ENCODE assay signal across 24 mouse cellular contexts in the genomic region with DNA sequence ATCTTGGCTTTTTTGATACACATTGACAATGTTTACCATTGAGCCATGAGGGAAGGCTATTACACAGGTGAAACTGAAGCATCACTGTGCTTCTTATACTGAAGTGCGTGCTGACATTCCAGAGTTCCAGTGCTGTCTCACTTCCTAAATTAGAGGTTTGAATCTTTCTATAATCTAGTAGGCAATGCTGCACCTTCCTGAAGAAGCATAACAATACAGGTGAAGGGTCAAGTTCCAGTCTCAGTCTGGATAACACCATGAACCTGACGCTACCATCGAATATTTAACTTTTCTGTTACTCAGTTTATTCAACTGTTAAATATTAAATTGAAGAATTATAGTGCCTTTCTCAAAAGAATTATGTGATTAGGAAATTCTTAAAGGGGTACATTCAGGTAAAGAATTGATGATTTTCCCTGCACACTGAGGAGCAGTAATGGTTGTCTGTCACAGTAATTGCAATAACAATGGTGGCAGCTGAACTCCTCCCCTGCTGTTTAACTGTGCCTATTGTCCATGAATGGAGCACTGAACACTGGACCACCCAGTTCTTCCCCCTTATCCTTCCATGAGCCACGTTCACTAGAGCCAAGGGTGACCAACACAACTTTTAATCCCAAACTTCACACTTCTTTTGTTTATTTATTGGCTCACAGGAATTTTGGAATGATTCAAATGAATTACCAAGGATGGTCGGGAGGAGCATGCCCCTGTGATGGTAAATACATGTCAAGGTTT.
DNase-seq lines count a peak whose midpoint lies in the region; TF ChIP-seq lines count a peak whose summit lies in the region.
"Had no signal": no experiment of that assay in that cellular context is flagged by ENCODE, and none has a peak within 500 bp of the region (broad histone marks: within the 10 kb centered on the region; RNA-seq: fewer than 3 reads in every experiment).

No protein-coding gene starts in this region.

- peak; percentile 12 for DNase-seq in kidney, adult 9 months
- no peak for DNase-seq in kidney, postnatal 10 days
- DNase-seq in R1 (ENCODE audit: low read depth, low spot score) = peak; percentile 91
- DNase-seq in mesoderm, embryonic 11.5 days (ENCODE audit: low read depth, low spot score) = peak; percentile 56
- DNase-seq in heart, postnatal 14 days = no peak
- no peak for DNase-seq in thymus, postnatal 25 days
- DNase-seq: adrenal gland, postnatal 14 days; cerebellum, adult 8-10 months; gastrocnemius, adult 2 months; heart, postnatal 4 days; kidney, adult 18-20 months; kidney, postnatal 14 days; left cerebral cortex, postnatal 4 days; lung, postnatal 36 days; thymus, adult 18-20 months; thymus, postnatal 4 days had no signal

- H3K36me3 ChIP-seq in ES-Bruce4 (ENCODE audit: control insufficient read depth, insufficient read depth, low read length, poor library complexity, severe bottlenecking) = no peaks in the 10 kb centered on the region
- H3K36me3 ChIP-seq: embryonic facial prominence, embryonic 13.5 days; heart, embryonic 15.5 days; limb, embryonic 15.5 days; lung, embryonic 15.5 days had no signal

- H3K27ac ChIP-seq in ES-Bruce4 (ENCODE audit: insufficient read depth, low read length) = peak overlapping the region; percentile 48; the same call in 1 of the 2 replicates
- H3K27ac ChIP-seq: embryonic facial prominence, embryonic 13.5 days; gastrocnemius, adult 2 months; heart, embryonic 15.5 days; limb, embryonic 15.5 days; liver, embryonic 14.5 days; lung, embryonic 15.5 days had no signal

- intact Hi-C loops in heart, postnatal 14 days (cut with DNase I) = no loop called here

- H3K27me3 ChIP-seq in ES-Bruce4 (ENCODE audit: control insufficient read depth, insufficient read depth, low read length, poor library complexity, severe bottlenecking) = no peaks in the 10 kb centered on the region
- H3K27me3 ChIP-seq: embryonic facial prominence, embryonic 13.5 days; heart, embryonic 15.5 days; limb, embryonic 15.5 days; lung, embryonic 15.5 days; megakaryocyte, embryonic 14.5 days had no signal

- H3K9me3 ChIP-seq in ES-Bruce4 (replicated peaks; ENCODE audit: control insufficient read depth, insufficient read depth, low read length, poor library complexity, severe bottlenecking) = peaks cover 13% of the 10 kb centered on the region
- H3K9me3 ChIP-seq: embryonic facial prominence, embryonic 13.5 days; heart, embryonic 15.5 days; limb, embryonic 15.5 days; lung, embryonic 15.5 days; megakaryocyte, embryonic 14.5 days had no signal

- no peak overlapping the region for H3K9ac ChIP-seq in ES-Bruce4 (ENCODE audit: low read depth, poor library complexity, severe bottlenecking)
- H3K9ac ChIP-seq: embryonic facial prominence, embryonic 13.5 days; heart, embryonic 15.5 days; limb, embryonic 15.5 days; liver, embryonic 14.5 days; lung, embryonic 15.5 days had no signal

- no peak for TF ChIP-seq CTCF in ES-Bruce4 (IDR thresholded peaks at IDR 0.05; ENCODE audit: low read depth, low read length)

- no peak for TF ChIP-seq POLR2A in ES-Bruce4 (IDR thresholded peaks at IDR 0.05; ENCODE audit: insufficient read depth, low read length)

- 0 out of 2 replicates have a peak, but pooled peaks have one; percentile 56 for TF ChIP-seq EP300 in ES-Bruce4 (IDR thresholded peaks at IDR 0.05; ENCODE audit: insufficient read depth, low read depth, low read length)

- no peak overlapping the region for H3K4me3 ChIP-seq in ES-Bruce4 (ENCODE audit: low read depth, low read length)
- H3K4me3 ChIP-seq: embryonic facial prominence, embryonic 13.5 days; erythroblast, embryonic 14.5 days; gastrocnemius, adult 2 months; heart, embryonic 15.5 days; limb, embryonic 15.5 days; lung, embryonic 15.5 days; megakaryocyte, embryonic 14.5 days had no signal

- no peaks in the 10 kb centered on the region for H3K4me1 ChIP-seq in ES-Bruce4 (ENCODE audit: control insufficient read depth, insufficient read depth, low read length)
- H3K4me1 ChIP-seq: embryonic facial prominence, embryonic 13.5 days; heart, embryonic 15.5 days; limb, embryonic 15.5 days; lung, embryonic 15.5 days; megakaryocyte, embryonic 14.5 days had no signal

Comparison
In these comparisons a context has a peak if more than half of its experiments do, and no peak if none do; other contexts are left out.
1. DNase-seq: peak in kidney, adult 9 months (single experiment), R1 (single experiment) and mesoderm, embryonic 11.5 days (single experiment); none in kidney, postnatal 10 days (single experiment), heart, postnatal 14 days (0 of 2) and thymus, postnatal 25 days (single experiment).